Mouse (Mus musculus): Measurements from ENCODE around the gene Vdac2. TPM values are rescaled to one million over a fixed set of nuclear protein-coding genes. Genes with fewer than 3 reads are reported as not detected.

Vdac2 gene
- polyA plus RNA-seq, 1 experiment from 2014 or later, result 312 TPM

DNA sequence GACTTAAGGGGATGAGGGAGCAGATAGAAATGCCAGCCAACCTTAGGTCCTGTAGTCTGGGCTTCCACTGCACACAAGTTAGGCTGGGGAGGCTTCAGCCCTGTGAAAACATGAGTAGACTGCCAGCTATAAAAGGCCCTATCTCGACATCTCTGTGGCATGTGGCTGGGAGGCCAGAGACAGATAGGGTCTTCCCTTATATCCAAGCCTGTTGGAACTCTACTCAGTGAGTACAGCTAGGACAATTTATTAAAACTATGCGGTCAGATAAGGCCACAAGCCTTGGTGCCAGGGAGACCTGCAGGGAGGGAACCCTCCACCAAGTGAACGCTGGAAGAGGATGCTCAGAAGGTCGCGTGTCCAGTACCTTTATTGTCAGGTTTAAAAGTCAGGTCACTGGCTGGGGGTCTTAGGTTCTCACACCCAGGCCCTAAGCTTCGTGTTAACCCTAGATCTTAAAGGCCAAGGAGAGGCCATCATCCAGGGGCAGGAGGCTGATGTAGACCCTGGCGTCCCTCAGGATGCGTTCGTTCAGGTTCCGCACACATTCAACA, 21.9 kb downstream of the Vdac2 start:
- DNase-seq (ENCODE audit: low spot score) (no peak), ATAC-seq (replicated peaks; ENCODE audit: low FRiP score) (no peak)
- Histone ChIP-seq H3K27ac (ENCODE audit: low read depth, low read length) (peak overlapping the region; percentile 89), H3K4me3 (ENCODE audit: low read depth, low read length) (peak overlapping the region; percentile 73), H3K27me3 (replicated peaks; ENCODE audit: control insufficient read depth, insufficient read depth, low read length) (no peaks in the 10 kb centered on the region), H3K9me3 (ENCODE audit: control insufficient read depth, low read length) (no peaks in the 10 kb centered on the region), H3K4me2 (peak overlapping the region; percentile 99), H3K9ac (ENCODE audit: low read depth, low read length) (0 out of 2 replicates have a peak overlapping the region, but pooled peaks have one; percentile 13), H3K4me1 (replicated peaks; ENCODE audit: control insufficient read depth, insufficient read depth, low read length) (peaks cover 51% of the 10 kb centered on the region), H3K36me3 (ENCODE audit: control insufficient read depth, insufficient read depth, low read length) (peaks cover 27% of the 10 kb centered on the region)
- 18% methylated on average over 10 of the region's 10 CpGs for WGBS

DNA sequence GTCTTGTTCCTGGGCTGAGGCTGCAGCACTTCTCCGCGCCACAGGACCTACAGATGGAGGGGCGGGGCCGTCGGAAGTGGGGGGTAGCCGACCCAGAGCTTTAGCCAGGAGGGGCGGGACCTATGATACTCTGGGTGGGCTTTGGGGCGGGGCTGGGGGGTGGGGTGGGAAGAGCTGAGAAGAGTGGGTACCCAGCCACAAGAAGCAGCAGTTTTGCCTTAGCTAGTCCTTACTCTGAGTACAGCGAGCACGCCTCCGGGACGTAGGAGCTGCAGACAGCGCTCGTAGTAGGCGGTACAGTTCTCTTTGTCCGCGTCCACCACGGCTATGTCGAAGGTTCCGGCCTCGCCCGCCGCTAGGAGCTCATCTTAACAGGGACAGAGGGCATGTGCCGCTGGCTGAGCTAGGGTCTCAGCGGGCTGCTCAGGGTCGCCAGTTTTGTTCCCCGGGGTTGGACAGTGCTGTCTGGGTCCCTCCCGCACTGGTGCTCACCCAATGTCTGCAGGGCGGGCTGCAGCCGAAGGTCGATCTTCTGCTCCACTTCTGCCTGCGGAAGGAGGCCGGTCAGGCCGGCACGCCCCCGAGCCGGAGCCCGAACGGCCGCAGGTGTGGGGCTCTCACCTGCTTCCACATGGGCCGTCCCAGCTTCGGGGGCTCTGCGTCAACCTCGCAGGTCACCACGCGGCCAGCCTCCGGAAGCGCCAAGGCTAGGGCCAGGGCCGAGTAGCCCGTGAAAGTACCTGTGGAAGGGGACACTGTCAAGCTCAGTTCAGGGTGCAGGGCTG, 22.5 kb downstream of the Vdac2 start:
- Histone ChIP-seq H3K4me2 (peak overlapping the region; percentile 99), H3K9ac (ENCODE audit: low read depth, low read length) (peak overlapping the region; percentile 86), H3K9me3 (ENCODE audit: control insufficient read depth, low read length) (no peaks in the 10 kb centered on the region), H3K27ac (ENCODE audit: low read depth, low read length) (peak overlapping the region; percentile 89), H3K27me3 (replicated peaks; ENCODE audit: control insufficient read depth, insufficient read depth, low read length) (no peaks in the 10 kb centered on the region), H3K4me3 (ENCODE audit: low read depth, low read length) (peak overlapping the region; percentile 73), H3K4me1 (replicated peaks; ENCODE audit: control insufficient read depth, insufficient read depth, low read length) (peaks cover 54% of the 10 kb centered on the region), H3K36me3 (ENCODE audit: control insufficient read depth, insufficient read depth, low read length) (peaks cover 20% of the 10 kb centered on the region)
- DNase-seq (ENCODE audit: low spot score) (peak; percentile 79), ATAC-seq (replicated peaks; ENCODE audit: low FRiP score) (peak; percentile 27)
- WGBS, result under 1% methylated on average over 50 of the region's 50 CpGs

DNA sequence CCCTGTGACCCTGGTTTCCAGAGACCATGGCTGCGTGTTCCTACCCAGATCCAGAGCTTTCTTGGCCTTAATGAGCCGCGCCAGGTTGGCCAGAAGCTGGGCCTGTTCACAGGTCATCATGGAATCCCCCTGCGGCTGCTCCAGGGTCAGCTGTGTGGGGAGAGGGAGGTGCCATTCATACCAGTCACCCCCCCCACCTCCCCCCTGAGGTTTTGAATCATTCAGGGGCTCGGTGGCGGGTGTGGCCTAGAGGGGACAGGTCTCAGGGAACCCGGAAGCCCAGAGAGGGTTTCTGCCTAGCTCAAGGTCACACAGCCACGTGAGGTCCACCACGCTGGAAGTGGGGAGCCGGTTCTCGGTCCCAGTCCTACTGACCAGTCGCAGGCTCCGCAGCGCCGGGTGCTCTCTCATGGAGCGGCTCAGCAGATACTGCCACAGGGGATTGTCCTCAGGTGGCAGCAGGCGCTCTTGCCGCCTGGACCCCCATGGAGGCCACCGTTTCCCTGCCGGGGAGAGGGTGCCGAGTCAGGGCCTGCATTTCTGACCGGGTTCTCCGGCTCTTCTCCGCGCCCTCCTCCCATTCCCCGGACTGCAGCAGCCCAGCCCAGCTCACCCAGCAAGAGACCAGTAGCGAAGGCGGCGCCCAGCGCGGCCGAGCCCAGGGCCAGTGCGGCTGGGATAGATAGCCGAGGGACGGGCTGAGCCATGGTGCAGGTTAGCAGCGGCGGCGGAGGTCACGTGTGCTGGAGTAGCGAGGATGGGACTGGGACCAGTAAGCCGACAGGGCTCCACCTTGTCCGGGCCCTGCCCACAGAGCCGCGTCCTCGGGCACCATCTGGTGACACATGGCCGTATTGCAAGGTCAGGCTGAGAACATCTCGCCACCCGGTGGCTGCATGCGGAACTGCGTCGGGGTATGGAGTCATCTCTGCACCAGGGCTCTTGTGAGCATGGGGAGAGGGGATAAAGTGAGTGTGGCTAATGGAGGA, 23.4 kb downstream of the Vdac2 start, which contains the start of gene Comtd1:
Gene Comtd1 (minus strand): TSS at position 812 of the 989 bp plus-strand sequence.
- peak; percentile 91 for ATAC-seq (replicated peaks; ENCODE audit: low FRiP score)
- Histone ChIP-seq H3K36me3 (ENCODE audit: control insufficient read depth, insufficient read depth, low read length) (peaks cover 15% of the 10 kb centered on the region), H3K4me2 (peak within 1 kb of the TSS; percentile 99), H3K4me1 (replicated peaks; ENCODE audit: control insufficient read depth, insufficient read depth, low read length) (peaks cover 53% of the 10 kb centered on the region), H3K4me3 (ENCODE audit: low read depth, low read length) (peak within 1 kb of the TSS; percentile 73), H3K9ac (ENCODE audit: low read depth, low read length) (peak within 1 kb of the TSS; percentile 86), H3K27me3 (replicated peaks; ENCODE audit: control insufficient read depth, insufficient read depth, low read length) (no peaks in the 10 kb centered on the region), H3K27ac (ENCODE audit: low read depth, low read length) (peak within 1 kb of the TSS; percentile 89), H3K9me3 (ENCODE audit: control insufficient read depth, low read length) (no peaks in the 10 kb centered on the region)
- under 1% methylated on average over 51 of the region's 51 CpGs for WGBS
- peak; percentile 92 for DNase-seq (ENCODE audit: low spot score)

DNA sequence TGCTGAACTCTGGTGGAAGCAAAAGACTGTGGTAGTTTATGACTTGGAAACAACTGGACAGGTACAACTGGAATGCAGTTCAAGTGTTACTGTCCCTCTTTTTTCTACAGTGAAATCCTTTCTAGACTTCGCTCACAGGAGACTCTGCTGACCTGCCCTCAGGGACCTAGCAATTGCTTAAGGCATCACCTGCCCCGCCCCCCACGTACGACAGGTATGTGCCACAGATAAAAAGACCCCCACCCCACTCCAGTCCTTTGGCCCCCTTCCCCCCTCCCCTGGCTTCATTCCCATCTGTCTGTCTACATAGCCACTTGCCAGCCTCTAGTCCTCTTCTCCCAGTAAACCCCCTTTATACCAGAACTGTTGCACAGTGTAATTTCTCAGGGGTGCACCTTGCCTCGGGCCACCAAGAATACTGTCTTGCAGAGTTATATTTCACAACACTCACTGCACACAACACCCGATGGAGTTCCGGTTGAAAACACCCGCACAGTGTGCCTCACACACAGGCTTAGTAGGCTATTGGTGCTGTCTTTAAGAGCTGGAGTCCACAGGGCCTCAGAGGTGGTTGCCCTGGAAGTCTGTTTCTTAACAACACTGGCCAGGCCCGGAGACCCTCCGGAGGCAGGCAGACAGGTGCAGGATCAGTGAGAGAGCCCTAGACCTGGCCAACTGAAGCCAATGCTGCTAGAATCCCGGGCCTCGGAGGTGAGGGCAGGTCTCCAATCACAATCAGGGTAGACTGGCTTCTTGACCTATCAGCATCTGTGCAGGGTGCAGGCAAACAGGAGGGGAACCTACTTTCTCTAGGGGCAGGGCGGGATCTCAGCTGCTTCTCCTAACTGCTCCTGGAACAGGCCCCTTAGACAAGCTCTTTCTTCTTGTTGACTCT, 24.7 kb downstream of the Vdac2 start:
- peak overlapping the region; percentile 83 for H3K27ac ChIP-seq (ENCODE audit: low read depth, low read length)
- peaks cover 10% of the 10 kb centered on the region; the same call in 1 of the 2 replicates for H3K36me3 ChIP-seq (ENCODE audit: control insufficient read depth, insufficient read depth, low read length)
- no peak overlapping the region for H3K9ac ChIP-seq (ENCODE audit: low read depth, low read length)
- ATAC-seq (replicated peaks; ENCODE audit: low FRiP score) (peak; percentile 32), DNase-seq (ENCODE audit: low spot score) (peak; percentile 55)
- H3K4me3 ChIP-seq (ENCODE audit: low read depth, low read length), result no peak overlapping the region
- 76% methylated on average over 13 of the region's 13 CpGs for WGBS
- H3K4me2 ChIP-seq, result peak overlapping the region; percentile 43
- peaks cover 56% of the 10 kb centered on the region for H3K4me1 ChIP-seq (replicated peaks; ENCODE audit: control insufficient read depth, insufficient read depth, low read length)
- no peaks in the 10 kb centered on the region for H3K27me3 ChIP-seq (replicated peaks; ENCODE audit: control insufficient read depth, insufficient read depth, low read length)
- H3K9me3 ChIP-seq (ENCODE audit: control insufficient read depth, low read length), result no peaks in the 10 kb centered on the region

DNA sequence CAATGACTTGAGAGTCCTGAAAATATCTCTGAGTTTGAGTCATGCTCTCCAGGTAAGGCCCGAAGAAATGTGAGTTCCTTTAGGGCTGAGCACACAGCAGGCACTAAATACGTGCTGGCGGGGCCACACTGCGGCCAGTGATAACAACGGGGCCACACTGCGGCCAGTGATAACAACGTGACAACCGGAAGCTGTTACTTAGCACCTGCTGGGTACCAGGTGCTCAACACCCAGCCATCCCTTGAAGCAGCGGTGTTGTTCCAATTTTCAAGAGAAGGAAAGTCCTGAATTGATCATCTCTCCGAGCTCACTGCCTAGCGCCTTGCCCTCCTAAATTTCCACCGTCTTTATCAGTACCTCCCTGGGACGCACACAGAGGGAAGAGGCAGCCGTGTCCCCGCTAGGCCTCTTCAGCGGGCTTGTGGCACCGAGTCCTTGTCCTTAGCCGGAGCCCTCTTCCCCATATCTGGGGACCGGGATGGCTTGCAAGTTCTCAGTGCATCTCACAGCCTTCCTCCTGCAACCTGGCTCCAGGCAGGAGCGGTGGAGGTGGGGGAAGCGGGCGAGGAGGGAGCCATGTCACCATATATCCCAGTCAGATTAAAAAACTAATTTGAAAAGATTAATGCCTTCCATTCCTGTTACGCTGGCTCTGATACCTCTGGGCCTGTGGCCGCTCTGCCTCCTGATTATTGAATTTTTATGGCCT, 25.5 kb downstream of the Vdac2 start:
- WGBS, result 49% methylated on average over 24 of the region's 24 CpGs
- peaks cover 56% of the 10 kb centered on the region for H3K4me1 ChIP-seq (replicated peaks; ENCODE audit: control insufficient read depth, insufficient read depth, low read length)
- no peaks in the 10 kb centered on the region for H3K27me3 ChIP-seq (replicated peaks; ENCODE audit: control insufficient read depth, insufficient read depth, low read length)
- ATAC-seq (replicated peaks; ENCODE audit: low FRiP score) (peak; percentile 54), DNase-seq (ENCODE audit: low spot score) (no peak)
- H3K9ac ChIP-seq (ENCODE audit: low read depth, low read length), result no peak overlapping the region
- H3K27ac ChIP-seq (ENCODE audit: low read depth, low read length), result peak overlapping the region; percentile 83
- peak overlapping the region; percentile 43 for H3K4me2 ChIP-seq
- H3K9me3 ChIP-seq (ENCODE audit: control insufficient read depth, low read length), result no peaks in the 10 kb centered on the region
- no peak overlapping the region for H3K4me3 ChIP-seq (ENCODE audit: low read depth, low read length)
- peaks cover 4% of the 10 kb centered on the region; the same call in 1 of the 2 replicates for H3K36me3 ChIP-seq (ENCODE audit: control insufficient read depth, insufficient read depth, low read length)

DNA sequence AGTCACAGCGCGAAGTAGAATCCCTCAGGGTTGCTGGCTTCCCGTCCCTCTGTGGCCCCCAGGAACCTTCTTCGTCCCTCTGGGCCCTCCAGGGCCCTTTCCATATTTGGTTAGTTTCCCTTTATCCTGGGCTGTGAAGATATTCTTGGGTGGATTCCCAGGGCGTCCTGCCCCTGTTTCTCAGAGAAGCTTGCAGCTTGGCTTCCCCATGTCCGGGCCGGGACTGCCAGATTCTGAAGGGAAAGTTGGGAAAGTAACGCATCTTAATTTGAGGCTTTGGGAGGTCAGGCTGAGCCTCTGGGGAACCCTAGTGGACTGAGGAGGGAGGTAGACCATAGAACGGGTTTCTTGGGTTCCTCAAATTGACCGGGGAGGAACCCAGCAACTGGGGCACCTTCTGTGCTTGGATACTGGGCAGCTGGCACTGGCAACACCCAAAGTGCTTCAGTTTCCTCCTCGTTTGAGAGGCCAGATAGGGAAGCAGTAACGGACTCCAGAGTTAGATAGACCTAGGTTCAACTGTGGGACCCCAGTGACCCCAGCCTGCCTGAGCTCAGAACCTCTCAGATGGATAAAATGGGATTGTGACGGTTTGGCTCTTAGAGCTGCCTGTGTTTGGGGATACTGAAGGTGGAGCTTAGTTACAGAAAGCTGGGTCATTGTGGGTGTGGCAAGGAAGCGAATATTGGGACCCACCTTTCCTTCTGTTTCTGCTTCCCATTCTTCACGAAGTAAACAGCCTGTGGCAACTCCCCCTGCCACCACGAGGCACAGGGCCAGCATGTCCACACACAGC, 27.2 kb downstream of the Vdac2 start:
- ATAC-seq (replicated peaks; ENCODE audit: low FRiP score), result no peak
- Histone ChIP-seq H3K4me1 (replicated peaks; ENCODE audit: control insufficient read depth, insufficient read depth, low read length) (peaks cover 48% of the 10 kb centered on the region), H3K9me3 (ENCODE audit: control insufficient read depth, low read length) (no peaks in the 10 kb centered on the region), H3K4me3 (ENCODE audit: low read depth, low read length) (no peak overlapping the region), H3K36me3 (ENCODE audit: control insufficient read depth, insufficient read depth, low read length) (no peaks in the 10 kb centered on the region), H3K9ac (ENCODE audit: low read depth, low read length) (no peak overlapping the region), H3K27ac (ENCODE audit: low read depth, low read length) (peak overlapping the region; percentile 13), H3K4me2 (no peak overlapping the region), H3K27me3 (replicated peaks; ENCODE audit: control insufficient read depth, insufficient read depth, low read length) (no peaks in the 10 kb centered on the region)
- WGBS, result 67% methylated on average over 16 of the region's 16 CpGs
- no peak for DNase-seq (ENCODE audit: low spot score)
